Mouse (Mus musculus): Measurements from ENCODE around the gene Adora2b.

DNA sequence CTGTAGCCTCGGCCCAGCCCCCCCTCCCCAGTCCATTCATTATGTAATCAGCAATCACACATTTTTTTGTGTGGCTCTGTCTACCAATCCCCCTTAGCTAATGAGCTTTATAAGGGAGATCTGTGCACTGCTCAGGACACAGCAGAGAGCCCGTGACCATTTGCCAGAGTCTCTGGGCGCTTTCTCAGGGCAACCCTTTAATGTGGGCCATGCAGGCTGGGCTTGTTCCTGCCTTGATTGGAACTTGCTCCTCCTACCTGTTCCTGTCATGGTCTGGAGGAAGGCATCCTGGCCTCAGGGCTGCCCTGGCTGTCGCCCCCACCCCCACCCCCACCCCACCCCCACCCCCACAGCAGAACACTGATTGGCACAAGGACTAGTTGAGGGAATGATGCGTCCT is 10.4 kb downstream of the Adora2b start:
- TF ChIP-seq POLR2A (IDR thresholded peaks at IDR 0.05; ENCODE audit: borderline replicate concordance, insufficient read depth, low read length): no peak
- TF ChIP-seq CTCF (IDR thresholded peaks at IDR 0.05; ENCODE audit: borderline replicate concordance, insufficient read depth, low read depth, low read length): no peak
